Mouse (Mus musculus) forebrain, embryonic 16.5 days (tissue): ENCODE results near the gene Wnt1. TPM values are rescaled to one million over a fixed set of nuclear protein-coding genes. Genes with fewer than 3 reads are reported as not detected.

Experiments
- ATAC-seq: fragments of 200-750 bp; cut with Nextera tagmentation; 2 replicates; pipeline ENCODE4 v1.8.0; 2017; ENCODE audit warnings: mild to moderate bottlenecking, moderate library complexity
- H3K27ac ChIP-seq: fragments of 300-500 bp; sonication (generic); 2 replicates; pipeline ENCODE4 v1.5.1; 2014; ENCODE audit warnings: low read length, control low read depth
- H3K27me3 ChIP-seq: fragments of 300-500 bp; sonication (generic); replicated peaks from 2 replicates; pipeline ENCODE4 v1.6.1; 2014; ENCODE audit warnings: low read length; ENCODE audit not compliant: control insufficient read depth, insufficient read depth
- H3K36me3 ChIP-seq: fragments of 300-500 bp; sonication (generic); 2 replicates; pipeline ENCODE4 v1.6.1; 2014; ENCODE audit not compliant: control insufficient read depth, insufficient read depth
- H3K4me1 ChIP-seq: fragments of 300-500 bp; sonication (generic); replicated peaks from 2 replicates; pipeline ENCODE4 v1.6.1; 2014; ENCODE audit warnings: low read length; ENCODE audit not compliant: control insufficient read depth, insufficient read depth
- H3K4me2 ChIP-seq: fragments of 300-500 bp; sonication (generic); 2 replicates; pipeline ENCODE4 v1.6.1; 2014; ENCODE audit warnings: mild to moderate bottlenecking, low read length, control low read depth
- H3K4me3 ChIP-seq: fragments of 300-500 bp; sonication (generic); replicated peaks from 2 replicates; pipeline ENCODE4 v1.5.1; 2014; ENCODE audit warnings: mild to moderate bottlenecking, low read length, control low read depth
- H3K9ac ChIP-seq: fragments of 300-500 bp; sonication (generic); replicated peaks from 2 replicates; pipeline ENCODE4 v1.6.1; 2014; ENCODE audit warnings: low read depth, low read length, control low read depth
- H3K9me3 ChIP-seq: fragments of 300-500 bp; sonication (generic); 2 replicates; pipeline ENCODE4 v1.6.1; 2016; ENCODE audit warnings: low read length; ENCODE audit not compliant: control insufficient read depth
- WGBS: fragments of 180-500 bp; shearing (Covaris S2); extraction: QIAGEN DNeasy Blood & Tissue Kit; methylation state at CpG from one replicate; pipeline ENCODE4 v1.1.7; 2014; 5-methylcytosine and 5-hydroxymethylcytosine counted together
- polyA plus RNA-seq: library from polyadenylated mRNA; unstranded; fragments of >200 nt; fragmentation: Nextera tagmentation; extraction: Ambion mirVana; gene quantifications from 2 replicates; pipeline ENCODE4 v1.2.1, GENCODE M21; 2015

Wnt1 gene
- polyA plus RNA-seq, 1 experiment from 2014 or later = 0.42 TPM

GRCm38 (mm10) chr15:98797835-98798492 is 8.3 kb downstream of the Wnt1 start:
- Histone ChIP-seq H3K36me3 (no peaks in the 10 kb centered on the region), H3K27ac (no peak overlapping the region), H3K4me3 (no peak overlapping the region), H3K4me2 (no peak overlapping the region), H3K27me3 (peaks cover 92% of the 10 kb centered on the region), H3K9ac (no peak overlapping the region), H3K9me3 (no peaks in the 10 kb centered on the region), H3K4me1 (peaks cover 13% of the 10 kb centered on the region)
- peak; percentile 83 for ATAC-seq
- WGBS = under 1% methylated on average over 28 of the region's 28 CpGs

DNA sequence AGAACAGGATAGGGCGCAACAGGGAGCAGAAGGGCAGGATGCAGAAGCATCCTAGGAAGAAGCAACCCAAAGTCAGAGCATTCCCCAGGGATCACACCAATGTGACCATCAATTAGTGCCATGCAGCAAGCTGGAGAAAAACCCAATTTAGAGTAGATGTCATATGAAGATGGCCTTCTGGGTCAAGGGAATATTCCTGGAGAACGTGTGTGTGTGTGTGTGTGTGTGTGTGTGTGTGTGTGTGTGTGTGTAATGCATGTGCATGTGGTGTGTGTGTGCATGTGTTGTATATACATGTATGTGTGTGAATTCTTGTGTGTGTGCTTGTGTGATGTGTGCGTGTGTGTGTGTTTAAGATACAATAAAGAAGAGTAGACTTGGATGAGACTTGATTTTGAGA is 9.2 kb downstream of the Wnt1 start:
- no peak for ATAC-seq
- Histone ChIP-seq H3K4me2 (no peak overlapping the region), H3K27me3 (peaks cover 91% of the 10 kb centered on the region), H3K4me3 (no peak overlapping the region), H3K9ac (no peak overlapping the region), H3K27ac (no peak overlapping the region), H3K4me1 (peaks cover 15% of the 10 kb centered on the region), H3K9me3 (no peaks in the 10 kb centered on the region), H3K36me3 (no peaks in the 10 kb centered on the region)
- WGBS = 41% methylated on average over 3 of the region's 3 CpGs

DNA sequence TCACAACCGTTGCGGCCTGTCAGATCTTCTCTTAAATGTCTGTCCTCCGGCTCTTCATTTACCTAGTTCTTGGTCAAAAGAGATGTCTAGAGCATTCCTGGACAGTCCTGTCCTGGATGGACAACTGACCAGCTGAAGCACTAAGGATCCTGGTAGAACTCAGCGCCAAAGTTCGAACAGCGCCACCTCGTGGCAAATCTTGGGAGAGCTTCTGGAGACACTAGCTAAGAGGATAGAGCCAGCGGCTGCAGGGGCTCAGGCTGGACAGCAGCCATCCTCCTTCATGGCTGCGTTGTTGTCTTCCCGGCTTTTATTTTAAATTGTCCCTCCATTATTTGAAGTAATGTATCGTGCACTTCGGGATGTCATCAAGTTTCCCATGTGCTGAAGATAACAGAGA is 9.7 kb downstream of the Wnt1 start:
- no peak overlapping the region for H3K4me2 ChIP-seq
- no peaks in the 10 kb centered on the region for H3K9me3 ChIP-seq
- WGBS = 10% methylated on average over 12 of the region's 12 CpGs
- H3K27ac ChIP-seq = no peak overlapping the region
- no peak for ATAC-seq
- H3K27me3 ChIP-seq = peaks cover 90% of the 10 kb centered on the region
- H3K9ac ChIP-seq = no peak overlapping the region
- peaks cover 18% of the 10 kb centered on the region for H3K4me1 ChIP-seq
- no peak overlapping the region for H3K4me3 ChIP-seq
- no peaks in the 10 kb centered on the region for H3K36me3 ChIP-seq

DNA sequence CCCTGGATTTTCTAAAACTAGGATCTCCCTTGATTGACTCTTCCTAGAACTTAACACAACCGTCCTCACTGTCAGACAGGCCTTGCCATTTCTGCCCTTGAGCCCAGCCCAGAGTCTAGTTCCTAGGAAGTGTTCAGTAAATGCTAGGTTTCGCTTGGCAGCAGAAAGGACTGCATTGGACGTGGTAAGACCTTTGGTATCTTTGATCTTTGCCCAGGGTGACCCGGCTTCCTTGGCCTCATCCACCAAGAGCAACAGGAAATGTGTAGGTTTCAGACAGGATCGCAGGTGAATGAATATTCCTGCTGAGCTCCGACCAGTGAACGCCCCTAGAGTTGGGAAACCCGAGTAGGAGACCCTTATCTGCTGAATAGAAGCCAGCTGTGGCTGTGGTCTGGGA is 13.3 kb downstream of the Wnt1 start:
- H3K36me3 ChIP-seq = no peaks in the 10 kb centered on the region
- no peak overlapping the region for H3K4me3 ChIP-seq
- ATAC-seq = no peak
- WGBS = 2% methylated on average over 8 of the region's 8 CpGs
- H3K27ac ChIP-seq = no peak overlapping the region
- H3K9ac ChIP-seq = no peak overlapping the region
- H3K4me2 ChIP-seq = no peak overlapping the region
- peaks cover 31% of the 10 kb centered on the region for H3K4me1 ChIP-seq
- peaks cover 94% of the 10 kb centered on the region for H3K27me3 ChIP-seq
- no peaks in the 10 kb centered on the region for H3K9me3 ChIP-seq

GRCm38 (mm10) chr15:98804054-98804453 is 14.4 kb downstream of the Wnt1 start:
- ATAC-seq = 0 out of 2 replicates have a peak, but pooled peaks have one; percentile 37
- Histone ChIP-seq H3K4me3 (peak overlapping the region; percentile 22; the same call in 1 of the 2 replicates), H3K4me1 (peaks cover 40% of the 10 kb centered on the region)

DNA sequence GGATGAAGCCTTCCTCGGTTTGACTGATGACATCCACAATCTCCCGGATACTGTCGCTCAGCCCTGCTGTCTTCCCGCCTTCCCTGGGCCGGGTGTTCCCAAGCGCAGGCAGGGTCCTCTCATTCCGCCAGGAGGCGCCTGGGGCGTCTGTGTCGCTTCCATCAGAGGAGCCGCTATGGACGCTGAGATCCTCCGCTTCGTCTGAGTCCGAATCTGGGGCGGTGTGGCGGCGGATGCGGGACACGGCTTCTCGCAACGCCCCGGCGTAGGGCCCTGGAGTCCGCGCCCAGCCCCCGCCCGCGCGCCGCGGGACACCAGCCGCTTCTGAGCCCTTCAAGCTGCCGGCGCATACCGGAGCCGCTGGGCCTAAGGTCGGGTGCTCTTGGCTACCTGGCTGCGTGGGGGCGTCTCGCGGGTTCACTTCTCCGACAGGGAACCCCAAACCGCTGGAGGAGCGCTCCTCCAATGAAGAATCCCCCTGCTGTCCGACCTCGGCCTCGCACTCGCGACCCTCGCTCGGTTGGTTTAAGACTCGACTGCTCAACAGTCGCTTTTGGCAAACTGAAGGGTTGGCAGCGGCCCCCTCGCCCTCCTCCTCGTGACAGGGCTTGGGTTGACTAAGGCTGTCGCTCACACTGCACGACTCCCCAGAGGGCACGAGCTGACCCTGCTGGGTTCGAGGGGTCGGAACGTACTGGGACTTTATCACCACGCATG is 15.8 kb downstream of the Wnt1 start:
- under 1% methylated on average over 55 of the region's 64 CpGs for WGBS
- no peak overlapping the region for H3K27ac ChIP-seq
- peak overlapping the region; percentile 82 for H3K4me2 ChIP-seq
- H3K27me3 ChIP-seq = peaks cover 92% of the 10 kb centered on the region
- peaks cover 43% of the 10 kb centered on the region for H3K4me1 ChIP-seq
- H3K36me3 ChIP-seq = no peaks in the 10 kb centered on the region
- ATAC-seq = peak; percentile 32
- H3K4me3 ChIP-seq = peak overlapping the region; percentile 51
- H3K9me3 ChIP-seq = no peaks in the 10 kb centered on the region
- H3K9ac ChIP-seq = peak overlapping the region; percentile 61

More at GRCm38 (mm10) chr15:98804054-98804453, 14.4 kb downstream of the Wnt1 start:
- no peak overlapping the region for H3K9ac ChIP-seq
- H3K36me3 ChIP-seq = no peaks in the 10 kb centered on the region
- no peaks in the 10 kb centered on the region for H3K9me3 ChIP-seq
- H3K27ac ChIP-seq = no peak overlapping the region
- under 1% methylated on average over 32 of the region's 32 CpGs for WGBS
- peaks cover 94% of the 10 kb centered on the region for H3K27me3 ChIP-seq
- peak overlapping the region; percentile 40 for H3K4me2 ChIP-seq

- H3K9me3 ChIP-seq = no peaks in the 10 kb centered on the region
- 5% methylated on average over 30 of the region's 30 CpGs for WGBS
- H3K4me2 ChIP-seq = peak overlapping the region; percentile 80
Observed at GRCm38 (mm10) chr15:98806071-98806808, 16.6 kb downstream of the Wnt1 start.

DNA sequence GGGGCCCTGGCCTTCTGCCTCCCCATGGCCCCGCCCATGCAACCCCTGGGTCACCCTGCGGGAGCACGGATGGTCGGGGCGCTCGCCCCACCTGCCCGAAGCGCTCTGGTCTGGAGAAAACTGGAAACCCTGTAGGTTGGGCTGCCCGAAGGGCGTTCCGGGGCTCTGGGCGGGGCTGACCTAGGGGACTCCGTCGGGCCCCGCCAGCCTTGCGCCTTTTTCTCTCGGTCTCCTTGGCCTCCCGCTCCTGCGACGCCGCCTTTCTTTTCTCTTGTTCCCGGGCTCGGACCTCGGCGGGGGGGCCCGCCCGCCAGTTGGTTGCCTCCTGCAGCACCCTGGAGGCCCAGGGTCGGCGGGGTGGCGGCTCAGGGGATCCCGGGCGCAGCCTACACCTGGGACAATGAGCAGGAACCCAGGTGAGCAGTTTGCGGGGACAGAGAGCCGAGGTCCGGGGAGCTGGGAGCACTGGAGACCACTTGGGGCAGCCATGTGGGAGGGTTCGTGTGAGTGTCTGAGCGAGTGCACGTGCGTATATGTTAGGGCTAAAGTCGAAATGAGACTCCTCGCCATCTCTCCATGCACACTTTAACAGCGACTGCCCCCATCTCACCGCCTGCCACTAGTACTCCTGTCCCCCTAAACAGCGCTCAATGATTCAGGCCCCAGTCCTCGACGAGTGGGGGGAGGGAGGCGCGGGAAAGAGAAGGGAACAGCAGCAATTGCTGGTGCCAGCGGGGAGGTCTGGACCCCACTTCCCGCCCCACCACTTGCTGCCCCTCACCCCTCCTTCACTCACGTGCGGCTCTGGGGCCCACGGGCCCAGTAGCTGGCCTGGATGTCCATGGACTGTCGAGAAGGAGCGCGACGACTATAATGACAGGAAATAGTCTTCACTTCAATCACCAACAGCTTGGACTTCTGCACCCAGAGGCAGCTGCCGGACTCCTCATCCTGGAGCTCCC is 17.4 kb downstream of the Wnt1 start:
- peaks cover 77% of the 10 kb centered on the region for H3K27me3 ChIP-seq
- H3K9me3 ChIP-seq = no peaks in the 10 kb centered on the region
- ATAC-seq = no peak; the same call in 1 of the 2 replicates
- H3K36me3 ChIP-seq = no peaks in the 10 kb centered on the region
- peak overlapping the region; percentile 29; the same call in 1 of the 2 replicates for H3K9ac ChIP-seq
- peak overlapping the region; percentile 54 for H3K4me3 ChIP-seq
- under 1% methylated on average over 53 of the region's 58 CpGs for whole genome bisulfite sequencing
- peaks cover 43% of the 10 kb centered on the region for H3K4me1 ChIP-seq
- peak overlapping the region; percentile 80 for H3K4me2 ChIP-seq
- no peak overlapping the region for H3K27ac ChIP-seq

More at GRCm38 (mm10) chr15:98806071-98806808, 16.6 kb downstream of the Wnt1 start:
- H3K4me3 ChIP-seq = peak overlapping the region; percentile 54
- no peak overlapping the region for H3K27ac ChIP-seq
- ATAC-seq = no peak
- H3K27me3 ChIP-seq = peaks cover 85% of the 10 kb centered on the region
- peaks cover 43% of the 10 kb centered on the region for H3K4me1 ChIP-seq
- H3K36me3 ChIP-seq = no peaks in the 10 kb centered on the region
- H3K9ac ChIP-seq = no peak overlapping the region
